Mouse (Mus musculus) heart, embryonic 14.5 days (tissue): ENCODE measurements around the gene Capn7. TPM values are rescaled to one million over a fixed set of nuclear protein-coding genes. Genes with fewer than 3 reads are reported as not detected.

ENCODE experiments used
- ATAC-seq: fragments of 200-750 bp; cut with Nextera tagmentation; 2 replicates; pipeline ENCODE4 v1.8.0; 2017; ENCODE audit warnings: low read depth, moderate TSS enrichment; ENCODE audit not compliant: insufficient number of reproducible peaks, insufficient read depth, low FRiP score
- H3K27ac ChIP-seq, 2 experiments: fragments of 200-500 bp in 1 of 2; fragments of 300-500 bp in 1 of 2; sonication (generic) in 1 of 2; replicated peaks in 1 of 2; 2 replicates each; pipeline ENCODE4 v1.5.1; 2012 to 2014; ENCODE audit warnings: low read depth in 2 of 2, low read length in 2 of 2, control low read depth in 1 of 2, mild to moderate bottlenecking in 1 of 2, mixed read lengths in 1 of 2; ENCODE audit not compliant: control insufficient read depth in 1 of 2, insufficient read depth in 1 of 2
- H3K27me3 ChIP-seq: fragments of 300-500 bp; sonication (generic); 2 replicates; pipeline ENCODE4 v1.6.1; 2014; ENCODE audit warnings: mild to moderate bottlenecking, low read length, control low read depth; ENCODE audit not compliant: control insufficient read depth, insufficient read depth
- H3K36me3 ChIP-seq: fragments of 300-500 bp; sonication (generic); 2 replicates; pipeline ENCODE4 v1.6.1; 2014; ENCODE audit warnings: mild to moderate bottlenecking, control low read depth, low read length, mixed read lengths; ENCODE audit not compliant: control insufficient read depth, insufficient read depth
- H3K4me1 ChIP-seq, 2 experiments: fragments of 200-500 bp in 1 of 2; fragments of 300-500 bp in 1 of 2; sonication (generic) in 1 of 2; 2 replicates each; pipeline ENCODE4 v1.6.1; 2012 to 2014; ENCODE audit warnings: low read length in 2 of 2, control low read depth in 1 of 2, mixed read lengths in 1 of 2; ENCODE audit not compliant: control insufficient read depth in 2 of 2, insufficient read depth in 2 of 2
- H3K4me2 ChIP-seq: fragments of 300-500 bp; sonication (generic); 2 replicates; pipeline ENCODE4 v1.6.1; 2014; ENCODE audit warnings: mild to moderate bottlenecking, low read length
- H3K4me3 ChIP-seq, 2 experiments: fragments of 200-500 bp in 1 of 2; fragments of 300-500 bp in 1 of 2; sonication (generic) in 1 of 2; 2 replicates each; pipeline ENCODE4 v1.5.1; 2012 to 2014; ENCODE audit warnings: low read length in 2 of 2, mild to moderate bottlenecking in 2 of 2, control low read depth in 1 of 2, low read depth in 1 of 2, moderate library complexity in 1 of 2; ENCODE audit not compliant: control insufficient read depth in 1 of 2, insufficient read depth in 1 of 2
- H3K9ac ChIP-seq: fragments of 300-500 bp; sonication (generic); 2 replicates; pipeline ENCODE4 v1.6.1; 2014; ENCODE audit warnings: mild to moderate bottlenecking, low read length
- H3K9me3 ChIP-seq: fragments of 300-500 bp; sonication (generic); 2 replicates; pipeline ENCODE4 v1.6.1; 2016; ENCODE audit warnings: low read length, control low read depth; ENCODE audit not compliant: control insufficient read depth
- WGBS: fragments of 180-500 bp; shearing (Covaris S2); extraction: QIAGEN DNeasy Blood & Tissue Kit; methylation state at CpG from one replicate; pipeline ENCODE4 v1.1.7; 2014; 5-methylcytosine and 5-hydroxymethylcytosine counted together
- polyA plus RNA-seq: library from polyadenylated mRNA; unstranded; fragments of >200 nt; fragmentation: Nextera tagmentation; extraction: Ambion mirVana; gene quantifications from 2 replicates; pipeline ENCODE4 v1.2.1, GENCODE M21; 2014

Capn7 gene
- polyA plus RNA-seq, 1 experiment from 2014 or later: 44.9 TPM

DNA sequence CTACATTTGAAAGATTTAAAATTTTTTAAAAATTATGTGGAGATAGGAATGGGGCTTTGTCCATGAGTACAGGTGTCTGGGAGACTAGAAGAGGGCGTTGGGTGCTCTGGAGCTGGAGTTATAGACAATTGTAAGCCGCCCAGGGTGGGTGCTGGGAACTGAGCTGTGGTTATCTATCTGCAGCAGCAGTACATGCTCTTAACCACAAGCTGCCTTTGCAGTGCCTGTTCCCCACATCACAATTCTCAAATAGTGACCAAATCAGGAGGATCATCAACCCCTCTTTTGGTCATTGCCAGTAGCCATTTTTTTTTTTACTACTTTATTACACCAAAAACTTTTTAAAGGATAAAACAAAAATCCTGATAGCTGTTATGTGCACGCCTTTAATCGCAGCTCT, 28.2 kb downstream of the Capn7 start:
- ATAC-seq: no peak
- H3K4me3 ChIP-seq: no peak overlapping the region
- H3K9ac ChIP-seq: no peak overlapping the region
- no peak overlapping the region for H3K4me2 ChIP-seq
- no peaks in the 10 kb centered on the region for H3K4me1 ChIP-seq
- no peaks in the 10 kb centered on the region for H3K27me3 ChIP-seq
- peaks cover 4% of the 10 kb centered on the region; the same call in 1 of the 2 replicates for H3K9me3 ChIP-seq
- 93% methylated on average over 4 of the region's 4 CpGs for WGBS
- peaks cover 93% of the 10 kb centered on the region for H3K36me3 ChIP-seq
- no peak overlapping the region for H3K27ac ChIP-seq

DNA sequence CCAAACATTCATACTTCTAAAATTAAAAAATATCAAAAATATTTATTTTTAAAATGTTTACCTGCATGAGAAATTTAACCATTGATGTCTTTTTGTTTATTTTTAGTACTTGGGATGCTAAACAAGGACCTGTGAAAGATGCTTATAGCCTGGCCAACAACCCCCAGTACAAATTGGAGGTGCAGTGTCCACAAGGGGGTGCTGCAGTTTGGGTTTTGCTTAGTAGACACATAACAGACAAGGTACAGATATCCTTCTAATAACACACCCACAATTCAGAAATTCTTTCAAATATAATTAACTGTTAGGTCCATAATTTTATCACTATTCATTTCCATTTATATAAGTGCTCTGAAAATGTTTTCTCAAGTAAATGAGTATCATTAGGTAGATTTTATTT, 28.9 kb downstream of the Capn7 start:
- no peak for ATAC-seq
- H3K27ac ChIP-seq: no peak overlapping the region
- no peak overlapping the region for H3K4me2 ChIP-seq
- H3K4me3 ChIP-seq: no peak overlapping the region
- no peaks in the 10 kb centered on the region for H3K4me1 ChIP-seq
- H3K27me3 ChIP-seq: no peaks in the 10 kb centered on the region
- H3K9me3 ChIP-seq: peaks cover 4% of the 10 kb centered on the region; the same call in 1 of the 2 replicates
- H3K9ac ChIP-seq: no peak overlapping the region
- H3K36me3 ChIP-seq: peaks cover 94% of the 10 kb centered on the region

DNA sequence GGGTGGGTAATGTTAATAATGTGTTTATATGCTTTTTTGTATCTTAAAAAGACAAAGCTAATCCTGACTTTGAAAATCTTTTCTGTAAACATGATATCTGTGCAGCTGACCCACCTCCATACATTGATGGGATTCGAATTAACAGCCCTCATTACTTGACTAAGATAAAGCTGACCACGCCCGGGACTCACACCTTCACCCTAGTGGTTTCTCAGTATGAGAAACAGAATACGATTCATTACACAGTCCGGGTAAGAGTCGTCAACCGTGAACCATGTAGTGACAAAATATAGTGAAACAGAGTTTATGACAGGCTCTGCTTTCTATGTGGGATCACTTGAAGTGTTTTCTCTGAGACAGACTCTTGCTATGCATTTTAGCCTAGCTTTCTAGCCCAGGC, 31.5 kb downstream of the Capn7 start:
- no peak overlapping the region for H3K4me2 ChIP-seq
- ATAC-seq: no peak
- H3K27ac ChIP-seq: no peak overlapping the region
- H3K4me1 ChIP-seq: no peaks in the 10 kb centered on the region
- peaks cover 94% of the 10 kb centered on the region for H3K36me3 ChIP-seq
- 87% methylated on average over 7 of the region's 7 CpGs for WGBS
- no peak overlapping the region for H3K4me3 ChIP-seq
- H3K9me3 ChIP-seq: peaks cover 4% of the 10 kb centered on the region; the same call in 1 of the 2 replicates
- H3K27me3 ChIP-seq: no peaks in the 10 kb centered on the region
- H3K9ac ChIP-seq: no peak overlapping the region

DNA sequence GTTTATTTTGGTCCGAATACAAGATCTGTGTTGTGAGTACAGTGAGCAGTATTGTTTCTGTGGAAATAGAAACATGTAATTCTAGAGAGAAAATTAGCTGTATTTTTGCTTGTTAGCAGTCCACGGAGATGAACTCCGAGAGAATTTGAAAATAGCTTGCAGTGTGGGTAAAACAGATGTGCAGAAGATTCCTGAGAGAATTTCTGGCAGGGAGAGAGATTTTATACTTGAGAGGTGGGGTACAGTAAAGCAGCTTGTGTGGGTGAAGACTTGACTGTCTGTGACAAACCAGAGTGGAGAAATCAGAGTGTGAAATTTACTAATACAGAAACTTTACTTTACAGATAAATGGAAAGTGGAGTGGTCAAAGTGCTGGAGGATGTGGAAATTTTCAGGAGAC, 32.9 kb downstream of the Capn7 start:
- 82% methylated on average over 3 of the region's 3 CpGs for WGBS
- no peak overlapping the region for H3K4me2 ChIP-seq
- ATAC-seq: no peak

DNA sequence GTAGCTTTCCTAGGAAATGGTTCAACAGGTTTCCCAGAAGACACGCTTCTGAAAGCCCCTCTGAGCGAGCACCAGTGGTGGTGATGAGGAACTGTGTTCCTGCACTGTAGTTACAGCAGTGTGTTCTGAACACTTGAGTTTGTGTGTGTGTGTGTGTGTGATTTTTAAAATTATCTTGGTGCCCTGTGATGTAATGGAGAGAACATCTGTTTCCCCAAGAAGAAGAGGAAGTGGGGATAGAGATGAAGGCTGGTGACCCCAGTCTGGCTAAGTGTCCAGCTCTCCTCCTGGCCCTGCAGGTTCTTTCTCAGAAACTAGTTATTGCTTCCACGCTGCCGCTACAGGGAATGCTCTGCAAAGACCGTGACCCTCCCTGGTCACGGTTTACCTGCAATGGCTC, 38.0 kb downstream of the Capn7 start:
- 88% methylated on average over 6 of the region's 6 CpGs for WGBS

More for the DNA sequence above, 32.9 kb downstream of the Capn7 start:
- Histone ChIP-seq H3K4me1 (no peaks in the 10 kb centered on the region), H3K9me3 (no peaks in the 10 kb centered on the region), H3K27ac (no peak overlapping the region), H3K4me3 (no peak overlapping the region), H3K9ac (no peak overlapping the region), H3K36me3 (peaks cover 94% of the 10 kb centered on the region), H3K27me3 (no peaks in the 10 kb centered on the region)

DNA sequence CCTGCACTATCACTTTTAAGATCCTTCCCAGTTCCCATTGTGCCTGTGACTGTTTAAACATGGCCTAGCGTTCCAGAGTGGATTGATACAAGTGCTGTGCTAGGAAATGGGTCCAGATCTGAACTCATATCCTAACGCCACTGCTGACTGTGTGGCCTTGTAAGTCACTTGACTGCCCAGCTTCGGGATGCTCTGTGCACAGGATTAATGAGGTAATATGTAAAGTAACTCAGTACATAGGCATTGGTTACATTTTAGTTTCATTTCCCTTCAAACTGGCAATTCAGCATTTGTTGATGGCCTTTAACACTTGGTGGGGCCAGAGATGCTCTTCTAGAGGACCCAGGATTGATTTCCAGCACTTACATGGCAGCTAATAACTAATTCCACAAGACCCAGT, 39.9 kb downstream of the Capn7 start:
- H3K4me2 ChIP-seq: no peak overlapping the region

More for the DNA sequence above, 38.0 kb downstream of the Capn7 start:
- H3K27ac ChIP-seq: no peak overlapping the region
- H3K36me3 ChIP-seq: peaks cover 100% of the 10 kb centered on the region
- H3K27me3 ChIP-seq: no peaks in the 10 kb centered on the region
- H3K4me1 ChIP-seq: no peaks in the 10 kb centered on the region
- H3K4me3 ChIP-seq: no peak overlapping the region
- H3K9me3 ChIP-seq: no peaks in the 10 kb centered on the region
- ATAC-seq: no peak
- H3K9ac ChIP-seq: no peak overlapping the region
- H3K4me2 ChIP-seq: no peak overlapping the region

DNA sequence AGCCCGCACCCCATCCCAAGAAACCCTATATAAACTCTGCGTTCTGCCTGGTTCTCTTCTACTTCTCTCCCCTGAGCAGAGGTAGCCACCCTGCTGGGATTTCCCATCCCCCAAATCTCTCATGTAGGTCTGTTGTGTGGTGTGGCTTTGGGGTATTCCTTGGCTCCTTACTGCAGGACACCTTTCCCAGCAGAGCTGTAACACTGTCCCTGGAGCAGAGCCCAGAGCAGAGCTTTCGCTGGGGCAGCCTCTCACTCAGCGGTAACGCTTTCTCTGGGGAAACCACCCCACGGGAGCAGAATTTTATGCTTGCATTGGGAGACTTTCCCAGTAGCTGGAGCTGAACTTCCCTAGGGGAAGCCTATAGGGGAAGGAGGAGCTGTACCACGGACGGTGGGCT, 45.8 kb downstream of the Capn7 start:
- no peaks in the 10 kb centered on the region for H3K27me3 ChIP-seq
- 84% methylated on average over 8 of the region's 8 CpGs for WGBS

More for the DNA sequence above, 39.9 kb downstream of the Capn7 start:
- no peak overlapping the region for H3K4me3 ChIP-seq
- no peak for ATAC-seq
- WGBS: 77% methylated on average over 3 of the region's 3 CpGs
- H3K9me3 ChIP-seq: no peaks in the 10 kb centered on the region
- H3K27ac ChIP-seq: no peak overlapping the region
- peaks cover 81% of the 10 kb centered on the region for H3K36me3 ChIP-seq
- no peaks in the 10 kb centered on the region for H3K4me1 ChIP-seq
- no peak overlapping the region for H3K9ac ChIP-seq
- no peaks in the 10 kb centered on the region for H3K27me3 ChIP-seq

DNA sequence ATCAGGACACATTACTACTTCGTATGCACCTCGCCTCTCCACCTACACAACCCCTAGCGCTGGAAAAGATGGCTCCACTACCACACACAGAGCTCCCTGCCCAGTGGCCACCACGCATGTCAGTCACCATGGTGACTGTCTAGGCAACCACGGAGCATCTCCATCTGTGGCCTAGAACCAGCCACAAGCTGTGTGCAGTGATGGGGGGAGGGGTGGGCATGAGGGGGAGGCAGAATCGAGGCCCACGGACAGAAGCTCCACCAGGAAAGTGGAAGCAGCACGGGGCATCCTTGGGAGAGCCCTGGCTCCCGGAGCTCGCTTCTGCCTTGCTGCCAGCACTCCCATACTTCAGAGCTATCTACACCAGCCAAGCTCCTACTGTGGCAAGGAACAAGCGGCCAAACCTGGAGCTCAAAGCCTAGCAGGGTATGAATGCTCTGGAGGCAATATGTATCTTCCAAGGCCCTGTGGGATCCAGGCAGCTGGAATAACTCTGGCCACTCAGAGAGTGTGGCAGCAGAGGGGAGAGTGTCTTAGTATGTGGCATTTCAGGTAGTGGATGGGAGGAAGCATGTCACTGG, 47.1 kb downstream of the Capn7 start:
- Histone ChIP-seq H3K36me3 (peaks cover 9% of the 10 kb centered on the region), H3K9me3 (peaks cover 4% of the 10 kb centered on the region; the same call in 1 of the 2 replicates), H3K4me3 (no peak overlapping the region), H3K27ac (no peak overlapping the region), H3K4me1 (peaks cover 17 to 20% of the 10 kb centered on the region in 2 experiments), H3K27me3 (no peaks in the 10 kb centered on the region), H3K9ac (no peak overlapping the region), H3K4me2 (no peak overlapping the region)
- no peak for ATAC-seq
- 85% methylated on average over 11 of the region's 11 CpGs for WGBS

More for the DNA sequence above, 45.8 kb downstream of the Capn7 start:
- H3K4me1 ChIP-seq: peaks cover 13 to 20% of the 10 kb centered on the region in 2 experiments
- H3K36me3 ChIP-seq: peaks cover 22% of the 10 kb centered on the region
- no peak overlapping the region for H3K4me2 ChIP-seq
- peaks cover 4% of the 10 kb centered on the region; the same call in 1 of the 2 replicates for H3K9me3 ChIP-seq
- H3K4me3 ChIP-seq: no peak overlapping the region
- no peak for ATAC-seq
- no peak overlapping the region for H3K27ac ChIP-seq
- no peak overlapping the region for H3K9ac ChIP-seq
